Mouse (Mus musculus): ENCODE measurements around the gene Osbpl2.

Osbpl2 gene

GRCm38 (mm10) chr2:180104659-180105377 lies 14.3 kb upstream of the Osbpl2 start:
- DNase-seq (ENCODE audit: low spot score), result no peak

- no peak for DNase-seq (ENCODE audit: low spot score)
Observed at GRCm38 (mm10) chr2:180105441-180106190, 13.5 kb upstream of the Osbpl2 start.

GRCm38 (mm10) chr2:180107081-180107480 lies 12.0 kb upstream of the Osbpl2 start:
- DNase-seq (ENCODE audit: low spot score), result no peak

- no peak for DNase-seq (ENCODE audit: low spot score)
Observed at GRCm38 (mm10) chr2:180108285-180108684, 10.8 kb upstream of the Osbpl2 start.

- DNase-seq (ENCODE audit: low spot score), result no peak
Observed at GRCm38 (mm10) chr2:180113909-180114890, 4.9 kb upstream of the Osbpl2 start.

GRCm38 (mm10) chr2:180115279-180115678 lies 3.8 kb upstream of the Osbpl2 start:
- no peak for DNase-seq (ENCODE audit: low spot score)

GRCm38 (mm10) chr2:180116081-180116493 lies 3.0 kb upstream of the Osbpl2 start:
- no peak for DNase-seq (ENCODE audit: low spot score)

GRCm38 (mm10) chr2:180116741-180117484 lies 2.2 kb upstream of the Osbpl2 start:
- no peak for DNase-seq (ENCODE audit: low spot score)

GRCm38 (mm10) chr2:180117485-180118194 lies 1.5 kb upstream of the Osbpl2 start:
- peak; percentile 84 for DNase-seq (ENCODE audit: low spot score)

GRCm38 (mm10) chr2:180119439-180120291 lies 559 bp downstream of the Osbpl2 start:
- DNase-seq (ENCODE audit: low spot score), result peak; percentile 44

GRCm38 (mm10) chr2:180120292-180120761 lies 1.2 kb downstream of the Osbpl2 start:
- no peak for DNase-seq (ENCODE audit: low spot score)

GRCm38 (mm10) chr2:180124192-180124591 lies 5.1 kb downstream of the Osbpl2 start:
- DNase-seq (ENCODE audit: low spot score), result no peak

- peak; percentile 8 for DNase-seq (ENCODE audit: low spot score)
Observed at GRCm38 (mm10) chr2:180126195-180126594, 7.1 kb downstream of the Osbpl2 start.

GRCm38 (mm10) chr2:180127675-180128074 lies 8.6 kb downstream of the Osbpl2 start:
- DNase-seq (ENCODE audit: low spot score), result no peak

- no peak for DNase-seq (ENCODE audit: low spot score)
Observed at GRCm38 (mm10) chr2:180133231-180133630, 14.1 kb downstream of the Osbpl2 start.

GRCm38 (mm10) chr2:180133911-180134310 lies 14.8 kb downstream of the Osbpl2 start:
- no peak for DNase-seq (ENCODE audit: low spot score)

- no peak for DNase-seq (ENCODE audit: low spot score)
Observed at GRCm38 (mm10) chr2:180135414-180135813, 16.3 kb downstream of the Osbpl2 start.

- DNase-seq (ENCODE audit: low spot score), result no peak
Observed at GRCm38 (mm10) chr2:180146091-180146490, 27.0 kb downstream of the Osbpl2 start.

- no peak for DNase-seq (ENCODE audit: low spot score)
Observed at GRCm38 (mm10) chr2:180147379-180147778, 28.3 kb downstream of the Osbpl2 start.

GRCm38 (mm10) chr2:180148551-180148950 lies 29.4 kb downstream of the Osbpl2 start:
- no peak for DNase-seq (ENCODE audit: low spot score)
